Mouse (Mus musculus) megakaryocyte, embryonic 14.5 days (primary cell): ENCODE results near the gene Baiap2.

ENCODE experiments used
- FLI1 ChIP-seq: IDR thresholded peaks from 2 replicates; pipeline ENCODE4 v1.6.1; 2012; ENCODE audit warnings: low read length, inconsistent platforms, mixed read lengths
- GATA1 ChIP-seq: IDR thresholded peaks from 3 replicates; pipeline ENCODE4 v1.6.1; 2012; ENCODE audit warnings: mixed read lengths, low read length, inconsistent platforms, borderline replicate concordance

GRCm38 (mm10) chr11:119981769-119982168 lies 39.2 kb downstream of the Baiap2 start:
- TF ChIP-seq GATA1 (no peak), FLI1 (no peak)
